Mouse (Mus musculus) splenic B cell, adult 2 months (primary cell): ENCODE results near the gene Cers5.
A peak's percentile ranks its signal among the peaks of the same experiment; 100 is the strongest.
"Not testable (repeated sequence)": the region's sequence is repeated elsewhere in the genome, so short reads cannot be mapped to it uniquely, and the experiment has no call there.

Source experiments
- DNase-seq: peaks from one replicate; pipeline ENCODE4 v3.0.0-alpha.2; 2011; ENCODE audit warnings: low read depth, low spot score
- H3K27me3 ChIP-seq: 2 replicates; pipeline ENCODE4 v1.6.1; 2012; ENCODE audit warnings: mild to moderate bottlenecking, low read length, moderate library complexity, mixed read lengths; ENCODE audit not compliant: control insufficient read depth, poor library complexity, insufficient read depth, severe bottlenecking
- H3K36me3 ChIP-seq: 2 replicates; pipeline ENCODE4 v1.6.1; 2012; ENCODE audit warnings: mild to moderate bottlenecking, low read length, moderate library complexity, mixed read lengths; ENCODE audit not compliant: control insufficient read depth, poor library complexity, insufficient read depth, severe bottlenecking

The Cers5 gene

DNA sequence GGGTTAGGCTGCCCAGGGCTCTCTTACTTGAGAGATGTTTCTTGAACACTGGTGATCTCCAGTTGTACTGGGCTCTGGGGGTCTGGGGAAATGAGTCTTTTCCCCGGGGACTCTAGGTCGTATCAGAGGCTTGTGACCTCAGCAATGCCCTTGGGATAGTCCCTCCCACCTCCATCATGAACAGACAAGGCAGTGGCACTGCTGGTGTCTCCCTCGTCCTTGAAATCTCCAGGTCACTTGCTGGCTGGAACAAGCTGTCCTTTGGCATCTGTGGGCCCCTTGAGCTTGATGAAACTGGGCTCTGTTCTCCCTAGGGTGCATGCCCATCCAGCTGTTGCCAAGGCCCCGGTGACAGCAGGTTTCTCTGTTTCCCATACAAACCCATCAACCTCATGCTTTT, 58.5 kb downstream of the Cers5 start:
- no peaks in the 10 kb centered on the region for H3K27me3 ChIP-seq
- peaks cover 15% of the 10 kb centered on the region for H3K36me3 ChIP-seq
- DNase-seq = no peak

DNA sequence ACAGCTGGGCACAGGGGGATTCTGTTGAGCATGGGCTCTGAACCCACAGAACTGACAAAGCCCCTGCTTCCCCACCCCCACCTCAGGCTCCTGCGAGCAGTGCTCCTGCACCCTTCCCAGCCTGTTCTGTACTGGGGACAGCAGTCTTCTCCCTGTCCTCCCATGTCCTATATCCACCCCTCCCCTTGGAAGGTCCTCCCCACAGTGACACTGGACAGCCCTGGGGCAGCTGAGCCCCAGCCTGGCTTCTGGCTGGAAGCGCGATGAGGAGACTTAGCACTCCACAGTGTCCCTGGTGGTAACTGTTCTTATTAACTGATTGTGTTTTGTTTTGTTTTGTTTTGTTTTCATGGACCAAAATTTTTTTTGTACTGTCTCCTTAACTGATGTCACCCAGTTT, 59.1 kb downstream of the Cers5 start:
- H3K27me3 ChIP-seq = no peaks in the 10 kb centered on the region
- H3K36me3 ChIP-seq = peaks cover 15% of the 10 kb centered on the region
- no peak for DNase-seq

DNA sequence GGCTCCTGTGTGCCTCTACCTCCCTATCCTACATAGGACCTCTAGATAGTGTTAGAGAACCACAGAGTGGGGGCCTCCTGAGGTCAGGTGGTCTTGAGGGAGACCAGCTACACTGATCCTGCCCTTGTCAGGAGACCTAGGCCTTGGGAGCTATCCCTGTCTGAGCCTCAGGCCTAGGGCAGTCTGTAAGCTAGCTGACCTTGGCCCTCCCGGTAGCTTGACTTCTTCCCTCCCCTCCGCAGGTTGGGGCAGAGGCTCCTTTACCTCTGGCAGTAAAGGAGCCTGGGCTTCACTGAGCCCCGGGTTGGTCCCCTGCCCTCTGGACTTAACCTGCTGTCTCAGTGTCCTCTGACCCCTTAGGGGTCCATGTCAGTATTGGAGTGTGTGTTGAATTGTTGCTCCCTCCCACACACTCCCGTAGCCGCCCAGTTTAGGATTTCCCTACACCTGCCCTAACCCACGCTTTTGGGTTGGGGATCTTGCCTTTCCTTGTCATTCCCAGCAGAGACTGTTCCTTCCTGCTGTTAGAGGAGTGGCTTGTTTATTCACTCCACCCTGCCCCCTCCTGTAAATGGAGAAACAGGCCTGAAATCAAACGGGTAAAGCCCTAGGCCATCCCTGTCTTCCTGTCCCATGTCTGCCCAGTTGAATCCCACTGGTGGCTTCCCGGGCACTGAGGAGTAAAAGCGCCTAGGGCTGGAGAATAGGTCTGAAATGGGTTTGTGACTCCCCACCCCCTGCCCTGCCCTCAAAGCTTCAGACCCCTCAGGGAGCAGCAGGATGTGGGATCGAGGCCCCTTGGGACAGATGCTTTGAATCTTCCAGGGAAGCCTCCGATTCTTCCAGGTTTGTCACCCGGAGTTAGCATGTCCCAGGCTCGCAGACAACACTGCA, 59.8 kb downstream of the Cers5 start:
- no peak for DNase-seq
- no peaks in the 10 kb centered on the region for H3K27me3 ChIP-seq
- peaks cover 15% of the 10 kb centered on the region for H3K36me3 ChIP-seq

DNA sequence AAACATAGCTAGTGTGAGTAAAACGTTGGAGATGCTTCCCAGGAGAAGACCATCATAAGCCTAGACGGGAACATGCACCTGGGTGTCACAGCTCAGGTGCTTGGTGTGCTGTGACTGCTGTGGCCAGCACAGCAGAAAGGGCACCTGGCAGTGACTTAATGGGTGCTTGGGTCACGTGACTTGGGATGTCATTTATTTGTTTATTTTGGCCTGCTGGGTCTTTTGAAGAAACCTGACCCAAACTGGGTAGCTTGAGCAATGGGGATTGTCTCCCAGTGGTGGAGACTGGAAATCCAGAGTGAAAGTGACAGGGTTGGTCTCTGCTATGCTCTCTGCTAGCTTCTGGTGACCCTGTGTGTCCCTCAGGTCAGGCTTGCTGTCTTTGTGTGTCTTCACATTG, 61.2 kb downstream of the Cers5 start:
- H3K36me3 ChIP-seq = peaks cover 15% of the 10 kb centered on the region
- no peak for DNase-seq
- H3K27me3 ChIP-seq = no peaks in the 10 kb centered on the region

DNA sequence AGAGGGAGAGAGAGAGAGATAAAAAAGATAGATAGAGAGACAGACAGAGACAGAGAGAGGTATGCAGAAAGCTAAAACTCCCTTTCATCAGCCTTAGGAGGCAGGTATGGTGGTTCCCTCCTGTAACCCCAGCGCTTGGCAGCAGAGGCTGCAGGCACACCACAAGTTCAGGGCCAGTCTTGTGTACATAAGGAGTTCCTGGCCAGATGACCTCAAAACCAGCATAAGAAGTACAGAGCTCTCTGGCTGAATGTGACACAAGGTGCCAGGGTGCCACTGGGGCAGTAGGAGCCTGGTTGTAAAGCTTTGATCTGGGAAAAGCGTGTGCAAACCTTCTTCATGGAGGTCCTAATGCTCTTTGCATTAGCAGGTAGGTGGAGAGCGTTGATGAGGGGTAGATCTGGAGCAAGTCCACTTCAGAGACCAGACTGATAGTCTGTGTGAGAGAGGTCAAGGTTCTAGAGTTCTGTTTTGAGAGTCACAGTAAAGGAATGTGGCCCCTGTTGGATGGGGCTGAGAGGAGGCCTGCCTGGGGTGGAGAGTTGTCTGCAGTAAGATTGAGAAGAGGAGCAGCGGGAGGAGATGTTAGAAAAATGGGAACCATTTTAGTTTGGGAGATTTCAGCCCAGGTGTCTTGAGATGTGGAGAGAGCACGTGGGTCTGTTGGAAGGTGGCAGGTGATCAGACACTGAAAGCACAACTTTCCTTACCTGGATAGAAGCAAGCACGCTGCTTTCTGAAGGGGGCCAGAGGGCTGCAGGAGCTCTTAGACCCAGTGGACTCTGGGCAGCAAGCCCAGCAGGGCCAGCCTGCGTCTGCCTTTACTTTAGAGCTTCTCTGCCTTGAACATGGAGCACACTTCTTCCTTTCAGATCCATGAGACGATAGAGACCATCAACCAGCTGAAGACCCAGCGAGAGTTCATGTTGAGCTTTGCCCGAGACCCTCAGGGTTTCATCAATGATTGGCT, 62.2 kb downstream of the Cers5 start:
- H3K27me3 ChIP-seq = no peaks in the 10 kb centered on the region
- peaks cover 15% of the 10 kb centered on the region for H3K36me3 ChIP-seq
- no peak for DNase-seq

DNA sequence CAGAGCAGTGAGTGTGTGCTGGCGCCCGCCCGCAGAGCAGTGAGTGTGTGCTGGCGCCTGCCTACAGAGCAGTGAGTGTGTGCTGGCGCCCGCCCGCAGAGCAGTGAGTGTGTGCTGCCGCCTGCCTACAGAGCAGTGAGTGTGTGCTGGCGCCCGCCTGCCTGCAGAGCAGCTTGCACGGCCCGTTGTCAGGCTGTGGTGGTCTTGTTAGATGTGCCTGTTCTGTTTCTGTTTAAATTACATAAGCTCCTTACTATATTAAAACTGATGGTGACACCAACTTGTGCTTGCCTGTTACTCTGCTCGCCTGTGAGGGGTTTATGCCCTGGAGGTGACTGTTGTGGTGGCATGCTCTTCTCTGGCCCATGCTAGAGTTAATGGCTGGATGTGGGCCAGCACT, 64.5 kb downstream of the Cers5 start:
- DNase-seq = no peak
- peaks cover 14% of the 10 kb centered on the region for H3K36me3 ChIP-seq
- H3K27me3 ChIP-seq = no peaks in the 10 kb centered on the region

DNA sequence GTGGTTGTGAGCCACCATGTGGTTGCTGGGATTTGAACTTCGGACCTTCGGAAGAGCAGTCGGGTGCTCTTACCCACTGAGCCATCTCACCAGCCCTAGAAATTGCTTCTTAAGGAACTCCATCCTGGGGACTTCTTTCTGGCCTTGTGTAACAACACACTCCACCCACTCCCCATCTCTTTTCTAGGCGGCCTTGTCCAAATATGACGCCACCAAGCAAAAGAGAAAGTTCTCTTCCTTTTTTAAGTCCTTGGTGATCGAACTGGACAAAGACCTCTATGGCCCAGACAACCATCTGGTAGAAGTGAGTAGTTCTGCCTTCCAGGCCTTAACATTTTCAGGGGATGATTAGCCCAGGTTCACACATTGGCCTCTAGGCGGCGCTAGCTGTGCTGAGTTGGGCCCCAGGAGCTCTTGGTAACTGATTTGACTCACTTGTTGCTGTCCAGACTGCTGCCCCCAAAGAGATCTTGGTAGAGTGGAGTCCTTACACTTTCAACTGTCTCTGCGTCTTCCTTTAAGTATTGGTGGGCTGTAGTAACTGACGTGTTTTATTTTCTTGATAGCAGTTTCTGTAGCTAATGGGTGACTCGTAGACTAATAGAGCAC, 67.1 kb downstream of the Cers5 start, which contains the start of gene Gm17349:
Gene Gm17349 (minus strand): TSS at position 51 of the 609 bp plus-strand sequence.
- Histone ChIP-seq H3K36me3 (peaks cover 7% of the 10 kb centered on the region), H3K27me3 (no peaks in the 10 kb centered on the region)
- peak; percentile 83 for DNase-seq

DNA sequence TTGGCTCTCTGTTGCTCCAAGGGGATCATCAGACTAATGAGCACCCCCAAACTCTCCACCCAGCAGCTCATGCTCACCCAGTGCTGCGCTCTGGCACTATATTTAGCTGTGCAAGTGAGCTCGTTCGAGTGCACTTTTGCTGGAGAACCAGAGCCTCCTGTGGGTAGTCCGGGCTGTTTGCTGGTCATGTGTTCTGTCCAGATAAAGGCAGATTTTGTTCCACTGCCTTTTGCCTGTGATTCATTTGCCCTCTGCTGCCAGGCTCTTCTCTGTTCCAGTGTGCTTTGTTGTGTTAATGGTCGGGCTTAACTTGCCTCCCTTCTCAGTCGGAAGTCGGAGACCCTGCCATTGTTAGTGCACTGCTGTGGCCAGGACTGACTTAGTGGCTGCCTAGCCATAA, 67.8 kb downstream of the Cers5 start:
- H3K27me3 ChIP-seq = no peaks in the 10 kb centered on the region
- H3K36me3 ChIP-seq = 0 out of 2 replicates have a peak, but pooled peaks cover 5% of the 10 kb centered on the region
- DNase-seq = no peak

DNA sequence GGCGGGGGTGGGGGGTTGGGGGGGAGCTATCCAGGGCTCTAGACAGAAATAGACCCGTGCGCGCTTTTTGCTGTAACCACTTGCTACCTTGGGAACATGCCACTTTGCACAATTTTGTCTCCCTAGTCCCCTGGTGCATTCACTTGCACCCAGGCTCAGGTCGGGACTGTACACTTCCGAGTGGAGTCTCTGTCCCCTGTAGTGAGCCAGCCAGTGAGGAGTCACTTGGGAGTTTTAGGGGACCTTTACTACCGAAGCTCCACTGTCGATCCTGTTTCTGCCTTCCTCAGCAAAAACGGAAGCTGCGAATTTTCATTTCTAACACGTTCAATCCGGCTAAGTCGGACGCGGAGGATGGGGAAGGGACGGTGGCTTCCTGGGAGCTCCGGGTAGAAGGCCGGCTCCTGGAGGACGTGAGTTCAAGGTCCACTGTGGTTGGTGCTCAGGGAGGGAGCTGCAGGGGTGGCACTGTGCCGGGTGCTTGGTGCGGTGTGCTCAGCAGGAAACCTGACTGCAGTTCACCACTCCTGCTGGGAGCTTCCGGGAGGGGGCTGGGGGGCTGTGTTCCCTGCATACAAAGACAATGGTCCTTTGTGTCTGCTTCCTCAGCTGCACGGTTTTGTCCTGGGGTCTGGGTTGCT, 68.5 kb downstream of the Cers5 start:
- DNase-seq = no peak
- Histone ChIP-seq H3K36me3 (0 out of 2 replicates have a peak, but pooled peaks cover under 1% of the 10 kb centered on the region), H3K27me3 (no peaks in the 10 kb centered on the region)

DNA sequence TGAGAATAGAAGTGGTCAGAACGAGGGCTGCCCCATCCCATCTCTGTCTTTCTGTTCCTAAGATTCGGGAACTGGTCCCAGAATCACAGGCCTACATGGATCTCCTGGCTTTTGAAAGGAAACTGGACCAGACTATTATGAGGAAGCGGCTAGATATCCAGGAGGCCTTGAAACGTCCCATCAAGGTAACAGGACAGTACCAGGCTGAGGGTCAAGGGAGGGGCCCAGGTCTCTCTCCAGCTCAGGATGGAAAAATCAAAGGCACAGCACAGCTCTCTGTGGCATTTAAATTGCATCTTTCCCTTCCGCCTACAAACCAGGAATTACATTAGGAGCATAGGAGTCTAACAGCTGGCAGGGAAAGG, 69.0 kb downstream of the Cers5 start:
- no peak for DNase-seq
- Histone ChIP-seq H3K36me3 (no peaks in the 10 kb centered on the region), H3K27me3 (no peaks in the 10 kb centered on the region)

DNA sequence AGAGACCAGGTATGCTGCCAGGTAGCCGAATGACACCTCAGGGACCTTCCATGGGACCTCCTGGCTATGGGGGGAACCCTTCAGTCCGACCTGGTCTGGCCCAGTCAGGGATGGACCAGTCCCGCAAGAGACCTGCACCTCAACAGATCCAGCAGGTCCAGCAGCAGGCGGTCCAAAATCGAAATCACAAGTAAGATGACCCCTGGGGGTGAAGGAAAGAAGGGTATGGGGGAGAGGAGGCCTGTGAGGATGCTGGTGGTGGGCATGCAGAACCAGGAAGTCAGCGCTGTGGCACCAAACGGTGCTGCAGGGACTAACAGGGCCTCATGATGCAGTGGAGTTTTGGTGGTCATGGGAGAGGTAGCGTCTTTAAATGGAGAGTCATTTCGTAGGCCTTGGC, 69.6 kb downstream of the Cers5 start:
- peak; percentile 18 for DNase-seq
- no peaks in the 10 kb centered on the region for H3K27me3 ChIP-seq

DNA sequence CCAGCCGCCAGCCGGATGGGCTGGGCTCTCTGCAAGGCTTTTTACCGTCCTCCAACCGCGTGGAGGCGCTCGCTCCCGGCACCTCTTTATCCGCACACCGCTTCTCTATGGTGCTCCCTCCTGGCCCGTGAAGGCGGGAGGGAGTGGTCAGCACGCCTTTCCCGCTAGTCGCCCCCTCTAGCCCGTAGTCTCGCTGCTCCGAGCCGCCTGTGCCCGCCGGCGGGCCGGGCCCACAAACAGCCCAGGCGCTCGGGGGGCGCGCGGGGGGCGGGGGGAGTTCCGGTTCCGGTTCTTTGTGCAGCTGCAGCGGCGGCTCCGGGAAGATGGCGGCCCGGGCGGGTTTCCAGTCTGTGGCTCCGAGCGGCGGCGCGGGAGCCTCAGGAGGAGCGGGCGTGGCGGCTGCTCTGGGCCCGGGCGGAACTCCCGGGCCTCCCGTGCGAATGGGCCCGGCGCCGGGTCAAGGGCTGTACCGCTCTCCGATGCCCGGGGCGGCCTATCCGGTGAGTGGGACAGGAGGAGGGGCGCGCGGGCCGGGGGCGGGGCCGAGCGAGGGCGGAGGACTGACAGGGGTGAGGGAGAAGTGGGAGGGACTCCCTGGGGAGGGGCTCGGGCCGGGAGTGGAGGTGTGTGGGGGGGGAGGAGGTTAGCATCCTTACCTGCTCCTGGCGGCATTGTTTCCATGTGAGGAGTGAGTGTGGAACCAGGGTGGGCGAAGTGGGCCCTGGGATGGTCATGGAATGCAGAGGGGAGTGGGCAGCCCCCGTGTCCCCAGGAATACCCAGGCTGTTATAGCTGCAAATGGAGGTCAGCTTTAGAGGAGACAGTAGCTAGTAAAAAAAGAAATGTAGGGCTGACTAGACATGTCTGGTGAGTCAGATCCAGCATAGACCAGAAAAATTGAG, 70.4 kb downstream of the Cers5 start, which contains the start of gene Smarcd1:
Gene Smarcd1 (plus strand): TSS at position 131 of the 902 bp plus-strand sequence.
- H3K36me3 ChIP-seq = no peaks in the 10 kb centered on the region
- peak; percentile 93 for DNase-seq
- H3K27me3 ChIP-seq = no peaks in the 10 kb centered on the region

More for the DNA sequence above, 69.6 kb downstream of the Cers5 start:
- no peaks in the 10 kb centered on the region for H3K36me3 ChIP-seq

DNA sequence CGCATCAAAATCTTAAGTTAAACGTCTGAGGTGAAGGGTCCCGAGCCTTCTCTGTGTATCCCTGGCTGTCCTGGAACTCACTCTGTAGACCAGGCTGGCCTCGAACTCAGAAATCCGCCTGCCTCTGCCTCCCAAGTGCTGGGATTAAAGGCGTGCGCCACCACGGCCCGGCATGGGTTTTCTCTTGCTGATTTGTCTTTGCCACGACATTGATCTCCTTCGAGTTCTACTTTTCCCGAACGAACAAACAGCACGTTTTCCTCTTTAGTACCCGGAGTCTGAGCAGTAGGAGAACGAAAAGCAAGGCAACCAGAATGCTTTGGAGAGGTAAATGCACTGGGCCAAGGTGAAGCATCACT, 71.1 kb downstream of the Cers5 start:
- not testable (repeated sequence) for H3K36me3 ChIP-seq, H3K27me3 ChIP-seq, DNase-seq
